Mouse (Mus musculus): Measurements from ENCODE around the gene Ets1.

- TF ChIP-seq EP300 (IDR thresholded peaks at IDR 0.05) (no peak), CTCF (IDR thresholded peaks at IDR 0.05) (no peak)
Measured at GRCm38 (mm10) chr9:32590571-32590970, 45.5 kb upstream of the Ets1 start.
